Mouse (Mus musculus): ENCODE data around the gene Fam3c. TPM values are rescaled to one million over a fixed set of nuclear protein-coding genes. Genes with fewer than 3 reads are reported as not detected.

The Fam3c gene
- polyA plus RNA-seq, 1 experiment: 51.2 TPM

- Histone ChIP-seq H3K4me3 (ENCODE audit: insufficient read depth, low read length) (no peak overlapping the region), H3K4me1 (ENCODE audit: control insufficient read depth, insufficient read depth, low read length) (peaks cover 25% of the 10 kb centered on the region), H3K27ac (ENCODE audit: insufficient read depth, low read depth, low read length) (no peak overlapping the region)
- TF ChIP-seq CTCF (IDR thresholded peaks at IDR 0.05; ENCODE audit: low read depth, low read length) (no peak), POLR2A (IDR thresholded peaks at IDR 0.05; ENCODE audit: borderline replicate concordance, low read depth, low read length) (no peak)
These were observed 1.3 kb upstream of the Fam3c start for GRCm38 (mm10) chr6:22357351-22357750.

GRCm38 (mm10) chr6:22355396-22356085 lies 502 bp downstream of the Fam3c start:
- H3K27ac ChIP-seq (ENCODE audit: insufficient read depth, low read depth, low read length): peak overlapping the region; percentile 69
- H3K4me3 ChIP-seq (ENCODE audit: insufficient read depth, low read length): peak overlapping the region; percentile 97
- peaks cover 35% of the 10 kb centered on the region for H3K4me1 ChIP-seq (ENCODE audit: control insufficient read depth, insufficient read depth, low read length)
- no peak for TF ChIP-seq CTCF (IDR thresholded peaks at IDR 0.05; ENCODE audit: low read depth, low read length)
- TF ChIP-seq POLR2A (IDR thresholded peaks at IDR 0.05; ENCODE audit: borderline replicate concordance, low read depth, low read length): no peak

GRCm38 (mm10) chr6:22354675-22355074 lies 1.4 kb downstream of the Fam3c start:
- no peak for TF ChIP-seq POLR2A (IDR thresholded peaks at IDR 0.05; ENCODE audit: borderline replicate concordance, low read depth, low read length)
- TF ChIP-seq CTCF (IDR thresholded peaks at IDR 0.05; ENCODE audit: low read depth, low read length): no peak
- no peak overlapping the region for H3K4me3 ChIP-seq (ENCODE audit: insufficient read depth, low read length)
- H3K4me1 ChIP-seq (ENCODE audit: control insufficient read depth, insufficient read depth, low read length): peaks cover 43% of the 10 kb centered on the region
- no peak overlapping the region for H3K27ac ChIP-seq (ENCODE audit: insufficient read depth, low read depth, low read length)

- Histone ChIP-seq H3K4me1 (ENCODE audit: control insufficient read depth, insufficient read depth, low read length) (peaks cover 44% of the 10 kb centered on the region), H3K27ac (ENCODE audit: insufficient read depth, low read depth, low read length) (no peak overlapping the region), H3K4me3 (ENCODE audit: insufficient read depth, low read length) (no peak overlapping the region)
- TF ChIP-seq POLR2A (IDR thresholded peaks at IDR 0.05; ENCODE audit: borderline replicate concordance, low read depth, low read length) (no peak), CTCF (IDR thresholded peaks at IDR 0.05; ENCODE audit: low read depth, low read length) (no peak)
These were observed 2.0 kb downstream of the Fam3c start for GRCm38 (mm10) chr6:22354031-22354430.

- TF ChIP-seq POLR2A (IDR thresholded peaks at IDR 0.05; ENCODE audit: borderline replicate concordance, low read depth, low read length) (no peak), CTCF (IDR thresholded peaks at IDR 0.05; ENCODE audit: low read depth, low read length) (no peak)
- peaks cover 51% of the 10 kb centered on the region for H3K4me1 ChIP-seq (ENCODE audit: control insufficient read depth, insufficient read depth, low read length)
- no peak overlapping the region for H3K4me3 ChIP-seq (ENCODE audit: insufficient read depth, low read length)
- H3K27ac ChIP-seq (ENCODE audit: insufficient read depth, low read depth, low read length): no peak overlapping the region
These were observed 4.5 kb downstream of the Fam3c start for GRCm38 (mm10) chr6:22351551-22351950.

GRCm38 (mm10) chr6:22350239-22350571 lies 5.8 kb downstream of the Fam3c start:
- no peak overlapping the region for H3K27ac ChIP-seq (ENCODE audit: insufficient read depth, low read depth, low read length)
- H3K4me3 ChIP-seq (ENCODE audit: insufficient read depth, low read length): no peak overlapping the region
- TF ChIP-seq CTCF (IDR thresholded peaks at IDR 0.05; ENCODE audit: low read depth, low read length) (no peak), POLR2A (IDR thresholded peaks at IDR 0.05; ENCODE audit: borderline replicate concordance, low read depth, low read length) (no peak)
- H3K4me1 ChIP-seq (ENCODE audit: control insufficient read depth, insufficient read depth, low read length): peaks cover 54% of the 10 kb centered on the region

GRCm38 (mm10) chr6:22349531-22350238 lies 6.4 kb downstream of the Fam3c start:
- H3K27ac ChIP-seq (ENCODE audit: insufficient read depth, low read depth, low read length): no peak overlapping the region
- no peak overlapping the region for H3K4me3 ChIP-seq (ENCODE audit: insufficient read depth, low read length)
- no peak for TF ChIP-seq POLR2A (IDR thresholded peaks at IDR 0.05; ENCODE audit: borderline replicate concordance, low read depth, low read length)
- TF ChIP-seq CTCF (IDR thresholded peaks at IDR 0.05; ENCODE audit: low read depth, low read length): no peak
- H3K4me1 ChIP-seq (ENCODE audit: control insufficient read depth, insufficient read depth, low read length): peaks cover 50% of the 10 kb centered on the region

GRCm38 (mm10) chr6:22348975-22349374 lies 7.1 kb downstream of the Fam3c start:
- peaks cover 44% of the 10 kb centered on the region for H3K4me1 ChIP-seq (ENCODE audit: control insufficient read depth, insufficient read depth, low read length)
- no peak overlapping the region for H3K27ac ChIP-seq (ENCODE audit: insufficient read depth, low read depth, low read length)
- TF ChIP-seq CTCF (IDR thresholded peaks at IDR 0.05; ENCODE audit: low read depth, low read length): no peak
- no peak for TF ChIP-seq POLR2A (IDR thresholded peaks at IDR 0.05; ENCODE audit: borderline replicate concordance, low read depth, low read length)
- H3K4me3 ChIP-seq (ENCODE audit: insufficient read depth, low read length): no peak overlapping the region

GRCm38 (mm10) chr6:22348130-22348529 lies 7.9 kb downstream of the Fam3c start:
- H3K4me3 ChIP-seq (ENCODE audit: insufficient read depth, low read length): peak overlapping the region; percentile 43; the same call in 1 of the 2 replicates
- peak overlapping the region; percentile 62 for H3K27ac ChIP-seq (ENCODE audit: insufficient read depth, low read depth, low read length)
- peaks cover 48% of the 10 kb centered on the region for H3K4me1 ChIP-seq (ENCODE audit: control insufficient read depth, insufficient read depth, low read length)
- TF ChIP-seq CTCF (IDR thresholded peaks at IDR 0.05; ENCODE audit: low read depth, low read length): no peak
- TF ChIP-seq POLR2A (IDR thresholded peaks at IDR 0.05; ENCODE audit: borderline replicate concordance, low read depth, low read length): no peak

All from bone marrow macrophage, adult 2 months (primary cell).